Mouse (Mus musculus): ENCODE data around the gene Dynlt1f.

GRCm38 (mm10) chr17:6655087-6655511, 601 bp downstream of the Dynlt1f start:
- 0 out of 2 replicates have a peak, but pooled peaks have one; percentile 9 for TF ChIP-seq CTCF (IDR thresholded peaks at IDR 0.05; ENCODE audit: borderline replicate concordance, control insufficient read depth, extremely low read depth, insufficient read depth, low read length, poor library complexity)
- peak; percentile 44; the same call in 1 of the 2 replicates for TF ChIP-seq POLR2A (IDR thresholded peaks at IDR 0.05; ENCODE audit: control insufficient read depth, extremely low read depth, insufficient read depth, low read length, poor library complexity)

Data from thymus, adult 2 months (tissue).